Mouse (Mus musculus) testis, adult 2 months (tissue): ENCODE measurements at regions not wholly inside any gene's neighbourhood (a gene's known extent, or its start where the extent isn't known, plus 50 kb on each side); places are given as distances from the start of the nearest gene placed in this dataset.

Experiments
- H3K27ac ChIP-seq: fragments of 200-500 bp; 2 replicates; pipeline ENCODE4 v1.5.1; 2012; ENCODE audit warnings: low read depth, low read length; ENCODE audit not compliant: control insufficient read depth, insufficient read depth
- H3K27me3 ChIP-seq: fragments of 200-500 bp; 2 replicates; pipeline ENCODE4 v1.6.1; 2012; ENCODE audit warnings: mild to moderate bottlenecking, low read length, moderate library complexity; ENCODE audit not compliant: control insufficient read depth, insufficient read depth
- H3K36me3 ChIP-seq: fragments of 200-500 bp; 2 replicates; pipeline ENCODE4 v1.6.1; 2012; ENCODE audit warnings: mild to moderate bottlenecking, low read length; ENCODE audit not compliant: control insufficient read depth, insufficient read depth
- H3K4me1 ChIP-seq: fragments of 200-500 bp; 2 replicates; pipeline ENCODE4 v1.6.1; 2012; ENCODE audit warnings: low read length; ENCODE audit not compliant: control insufficient read depth, insufficient read depth
- H3K4me3 ChIP-seq: fragments of 200-500 bp; 2 replicates; pipeline ENCODE4 v1.5.1; 2012; ENCODE audit warnings: low read depth, mild to moderate bottlenecking, low read length, moderate library complexity, mixed read lengths; ENCODE audit not compliant: control insufficient read depth
- CTCF ChIP-seq: fragments of 200-500 bp; IDR thresholded peaks from 2 replicates; pipeline ENCODE4 v1.5.1; 2012; ENCODE audit warnings: low read depth, mild to moderate bottlenecking, inconsistent platforms, low read length, moderate library complexity; ENCODE audit not compliant: control insufficient read depth, insufficient read depth, insufficient replicate concordance
- POLR2A ChIP-seq: fragments of 200-500 bp; IDR thresholded peaks from 2 replicates; pipeline ENCODE4 v1.6.1; 2012; ENCODE audit warnings: low read depth, mild to moderate bottlenecking, inconsistent platforms, low read length, moderate library complexity; ENCODE audit not compliant: control insufficient read depth

- TF ChIP-seq CTCF: no peak
- TF ChIP-seq POLR2A: no peak
- H3K4me1 ChIP-seq: peaks cover 4% of the 10 kb centered on the region; the same call in 1 of the 2 replicates
- H3K36me3 ChIP-seq: no peaks in the 10 kb centered on the region
- H3K4me3 ChIP-seq: no peak overlapping the region
- H3K27me3 ChIP-seq: no peaks in the 10 kb centered on the region
- no peak overlapping the region for H3K27ac ChIP-seq
These were observed 211.0 kb upstream of the Six2 start for GRCm38 (mm10) chr17:85899096-85899495.

DNA sequence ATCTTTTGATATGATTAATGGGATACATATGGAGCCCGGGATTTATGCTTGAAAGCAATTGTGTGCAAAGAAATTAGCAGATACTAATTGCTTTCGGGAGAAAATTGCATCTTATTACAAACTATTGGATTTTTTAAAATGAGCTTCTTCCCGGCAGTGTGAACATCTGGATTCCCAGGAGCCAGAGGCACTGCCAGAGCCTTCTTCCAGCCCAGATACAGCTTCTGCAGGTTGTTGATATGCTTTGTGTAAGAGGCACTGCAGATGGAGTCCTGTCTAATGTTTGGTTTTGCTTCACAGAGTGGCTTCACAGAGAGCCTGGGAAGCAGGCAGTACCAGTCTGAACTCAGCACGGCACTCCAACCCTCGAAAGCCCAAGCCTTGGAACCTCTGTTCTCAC lies 207.9 kb upstream of the Six2 start:
- no peaks in the 10 kb centered on the region for H3K27me3 ChIP-seq
- no peak overlapping the region for H3K4me3 ChIP-seq
- no peak overlapping the region for H3K27ac ChIP-seq
- no peak for TF ChIP-seq POLR2A
- no peak for TF ChIP-seq CTCF
- no peaks in the 10 kb centered on the region for H3K4me1 ChIP-seq
- no peaks in the 10 kb centered on the region for H3K36me3 ChIP-seq

GRCm38 (mm10) chr17:85891243-85891642 lies 203.2 kb upstream of the Six2 start:
- no peaks in the 10 kb centered on the region for H3K36me3 ChIP-seq
- TF ChIP-seq CTCF: no peak
- no peak for TF ChIP-seq POLR2A
- H3K27me3 ChIP-seq: no peaks in the 10 kb centered on the region
- H3K27ac ChIP-seq: no peak overlapping the region
- no peak overlapping the region for H3K4me3 ChIP-seq
- H3K4me1 ChIP-seq: no peaks in the 10 kb centered on the region

DNA sequence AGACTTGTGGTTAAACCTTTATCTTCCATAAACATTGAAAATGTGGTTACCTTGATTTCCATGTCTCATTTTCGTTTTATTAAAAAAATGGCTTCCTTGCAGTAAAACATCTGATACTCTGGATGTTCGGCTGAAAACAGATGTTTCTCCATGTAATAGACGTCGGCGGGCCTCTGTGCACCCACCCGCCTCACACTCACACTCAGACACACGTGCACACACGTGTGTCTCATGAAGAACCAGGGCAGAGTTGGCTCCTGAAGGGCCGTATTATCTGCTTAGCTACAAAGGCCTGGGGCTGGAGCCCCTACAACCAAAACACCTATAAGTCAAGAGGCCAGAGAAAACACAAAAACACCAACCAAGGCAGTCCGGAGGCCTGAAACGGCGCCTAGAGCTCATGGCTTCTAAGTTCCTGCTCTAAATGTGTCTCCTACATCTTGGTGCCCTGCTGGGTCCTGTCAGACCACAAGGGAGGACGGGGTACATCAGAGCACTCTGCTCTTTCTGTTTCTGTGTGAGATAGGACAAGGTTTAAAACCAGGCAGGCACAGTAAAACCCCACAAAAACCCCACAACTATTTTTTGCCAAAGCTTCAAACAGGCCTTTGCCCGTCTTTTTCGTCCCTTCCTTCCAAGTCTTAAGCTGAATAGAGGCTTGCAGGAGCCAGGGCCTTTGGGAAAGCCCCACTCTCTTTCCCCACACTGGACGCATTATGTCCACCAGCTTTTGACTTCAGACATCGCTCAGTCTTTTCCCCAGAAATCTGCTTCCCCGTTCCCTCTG lies 201.9 kb upstream of the Six2 start:
- Histone ChIP-seq H3K4me1 (no peaks in the 10 kb centered on the region), H3K36me3 (no peaks in the 10 kb centered on the region), H3K27me3 (no peaks in the 10 kb centered on the region), H3K27ac (no peak overlapping the region), H3K4me3 (no peak overlapping the region)
- TF ChIP-seq CTCF (no peak), POLR2A (no peak)

DNA sequence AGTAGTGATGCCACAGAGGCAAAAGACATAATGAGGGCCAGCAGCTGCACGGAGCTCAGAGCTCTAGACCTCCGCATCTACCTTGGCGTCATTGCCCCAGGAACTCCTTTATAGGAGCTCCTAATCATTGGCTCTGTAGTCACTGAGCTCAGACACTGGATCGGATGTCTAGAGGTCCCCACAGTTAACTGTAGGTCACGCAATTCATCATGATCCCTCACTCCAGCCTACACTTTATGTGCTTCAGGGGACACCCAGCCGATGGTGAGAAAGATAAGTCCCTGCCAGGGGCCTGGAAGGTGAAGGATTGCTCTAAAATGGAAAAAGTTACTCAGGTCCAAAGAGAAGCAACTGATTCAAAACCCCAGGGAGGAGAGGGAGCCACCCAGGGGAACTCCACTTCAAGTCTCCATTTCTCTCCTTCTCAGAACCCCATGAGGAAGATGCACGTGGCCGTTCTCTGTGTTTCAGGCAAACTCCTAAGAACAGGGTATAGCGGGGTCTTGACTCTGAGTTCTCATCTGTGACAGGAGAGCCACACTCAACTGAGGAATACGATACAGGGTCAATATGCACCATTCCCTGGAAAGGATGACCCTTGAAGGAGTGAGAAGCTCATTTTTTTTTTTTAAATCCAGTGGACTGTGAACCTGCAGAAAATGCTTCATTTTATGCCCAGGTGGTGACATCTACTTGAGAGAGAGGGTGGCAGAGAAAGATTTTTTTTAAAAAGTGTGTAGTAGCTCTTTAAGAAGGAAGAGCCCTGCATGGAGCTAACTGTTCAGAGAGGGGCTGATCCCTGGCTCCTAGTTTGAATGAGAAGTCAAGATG lies 200.7 kb upstream of the Six2 start:
- no peak overlapping the region for H3K27ac ChIP-seq
- no peaks in the 10 kb centered on the region for H3K27me3 ChIP-seq
- no peaks in the 10 kb centered on the region for H3K4me1 ChIP-seq
- H3K4me3 ChIP-seq: no peak overlapping the region
- TF ChIP-seq POLR2A: no peak
- TF ChIP-seq CTCF: no peak
- no peaks in the 10 kb centered on the region for H3K36me3 ChIP-seq

- Histone ChIP-seq H3K36me3 (no peaks in the 10 kb centered on the region), H3K27me3 (no peaks in the 10 kb centered on the region), H3K4me1 (no peaks in the 10 kb centered on the region), H3K4me3 (no peak overlapping the region), H3K27ac (no peak overlapping the region)
- TF ChIP-seq CTCF: no peak
These were observed 198.6 kb upstream of the Six2 start for GRCm38 (mm10) chr17:85886675-85887074.

DNA sequence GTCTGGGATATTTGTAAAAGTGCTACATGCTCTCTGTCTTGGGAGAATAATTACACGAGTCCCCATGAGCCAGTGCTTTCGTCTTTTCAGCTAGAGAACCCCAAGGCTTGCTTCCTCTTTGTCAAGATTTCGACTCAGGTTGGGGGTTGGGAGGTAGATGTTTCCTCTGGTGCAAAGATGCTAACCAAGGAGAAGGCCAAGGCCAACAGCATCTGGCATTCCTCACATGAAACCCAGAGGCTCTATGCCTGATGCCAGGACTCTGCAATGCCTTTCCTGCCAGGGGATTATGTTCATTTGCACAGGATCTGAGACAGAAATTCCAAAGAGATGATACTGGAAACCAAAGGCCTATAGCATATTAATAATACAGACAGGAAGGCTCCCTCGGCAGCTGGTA lies 198.2 kb upstream of the Six2 start:
- TF ChIP-seq CTCF: no peak
- no peak for TF ChIP-seq POLR2A
- Histone ChIP-seq H3K4me3 (no peak overlapping the region), H3K36me3 (no peaks in the 10 kb centered on the region), H3K27me3 (no peaks in the 10 kb centered on the region), H3K4me1 (no peaks in the 10 kb centered on the region), H3K27ac (no peak overlapping the region)
